Mouse (Mus musculus) bone marrow, adult 2 months (tissue): ENCODE results near the gene Gtf2ird1.

Source experiments
- CTCF ChIP-seq: fragments of 200-500 bp; IDR thresholded peaks from 2 replicates; pipeline ENCODE4 v1.5.1; 2011; ENCODE audit warnings: low read length, control low read depth; ENCODE audit not compliant: control insufficient read depth, insufficient read depth
- POLR2A ChIP-seq: fragments of 200-500 bp; IDR thresholded peaks from 2 replicates; pipeline ENCODE4 v1.6.1; 2011; ENCODE audit warnings: low read depth, mild to moderate bottlenecking, control low read depth, low read length, borderline replicate concordance; ENCODE audit not compliant: control insufficient read depth

DNA sequence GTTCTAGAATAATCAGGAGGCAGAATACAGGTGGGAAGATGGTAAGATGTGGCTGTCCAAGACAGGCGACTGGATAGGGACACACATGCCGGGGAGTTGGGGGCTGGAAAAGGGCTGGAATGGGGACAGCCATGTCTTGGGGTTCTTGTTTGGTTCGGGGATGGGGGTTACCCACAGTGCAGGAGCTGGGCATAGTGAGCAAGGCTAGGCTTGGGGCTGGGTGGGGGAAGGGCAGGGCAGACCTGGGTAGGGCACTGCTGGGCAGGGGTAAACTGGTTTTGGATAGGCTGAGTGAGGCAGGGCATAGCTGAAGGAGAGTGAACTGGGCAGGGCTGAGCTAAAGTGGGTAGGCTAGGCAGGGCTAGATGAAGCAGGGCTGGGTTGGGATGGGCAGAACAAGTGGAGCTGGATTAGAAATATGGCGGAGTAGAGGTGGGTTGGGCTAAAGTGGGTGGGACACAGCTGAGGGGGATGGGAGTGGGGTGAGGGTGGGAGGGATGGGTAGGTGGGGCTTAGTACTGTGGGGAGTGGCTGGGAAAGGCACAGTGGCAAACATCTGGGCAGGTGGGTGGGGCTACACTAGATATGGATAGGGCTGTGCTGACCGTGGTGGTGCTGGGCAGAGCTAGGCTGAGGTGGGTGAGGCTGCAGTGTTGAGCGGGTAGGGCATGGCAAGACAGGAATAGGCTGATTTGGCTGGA is 46.8 kb downstream of the Gtf2ird1 start:
- TF ChIP-seq CTCF (no peak), POLR2A (no peak)
